Mouse (Mus musculus) cerebellum, postnatal 10 days (tissue): Measurements from ENCODE around the gene Pigc.
A peak's percentile ranks its signal among the peaks of the same experiment; 100 is the strongest.

ENCODE experiments used
- DNase-seq, 2 experiments: peaks; one replicate each; pipeline ENCODE4 v3.0.0; 2021; ENCODE audit warnings: mixed read lengths in 2 of 2

Pigc gene

DNA sequence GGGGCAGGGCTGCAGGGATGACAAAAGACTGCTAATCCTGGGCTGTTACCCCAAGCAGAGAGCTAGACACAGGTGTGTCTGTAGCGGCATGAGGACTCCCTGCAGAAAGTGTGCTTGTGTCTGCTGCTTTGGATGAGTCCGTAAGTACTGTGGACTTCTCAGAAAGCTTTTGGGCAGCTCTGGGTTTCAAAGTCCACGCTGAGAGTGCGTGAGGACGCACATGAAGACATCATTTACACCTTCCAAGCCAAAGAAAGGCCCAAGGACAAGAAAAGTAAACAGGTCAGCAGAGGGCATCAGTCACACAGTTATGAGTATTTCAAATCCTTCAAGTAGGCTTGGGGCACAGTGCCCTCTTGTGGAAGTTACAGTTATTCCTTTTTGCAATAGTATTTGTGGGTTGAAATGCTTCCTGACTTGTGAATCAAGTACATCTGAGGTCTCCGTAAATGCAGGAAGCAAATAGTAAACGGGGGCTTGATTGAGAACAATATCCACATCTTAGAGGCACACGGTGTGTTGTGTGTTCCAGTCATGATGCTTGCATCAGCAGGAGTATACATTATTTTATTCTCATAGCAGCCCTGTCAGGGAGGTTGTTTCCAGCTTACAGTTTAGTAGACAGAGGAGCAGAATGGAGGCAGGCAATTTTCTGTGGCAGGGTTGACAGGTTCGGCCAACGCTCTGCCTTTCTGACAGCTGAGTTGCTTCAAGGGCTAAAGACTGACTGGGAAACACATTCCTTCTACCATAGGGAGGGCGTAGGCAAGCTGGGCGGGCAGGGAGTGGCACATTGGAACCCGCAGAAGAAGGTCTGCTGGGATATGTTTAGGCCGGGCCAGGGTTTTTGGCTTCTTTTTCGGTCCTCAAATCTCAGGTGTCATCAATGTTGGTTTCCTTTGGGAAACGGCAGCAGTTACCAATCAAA is 7.5 kb downstream of the Pigc start:
- DNase-seq = peak; percentile 86 to 90

DNA sequence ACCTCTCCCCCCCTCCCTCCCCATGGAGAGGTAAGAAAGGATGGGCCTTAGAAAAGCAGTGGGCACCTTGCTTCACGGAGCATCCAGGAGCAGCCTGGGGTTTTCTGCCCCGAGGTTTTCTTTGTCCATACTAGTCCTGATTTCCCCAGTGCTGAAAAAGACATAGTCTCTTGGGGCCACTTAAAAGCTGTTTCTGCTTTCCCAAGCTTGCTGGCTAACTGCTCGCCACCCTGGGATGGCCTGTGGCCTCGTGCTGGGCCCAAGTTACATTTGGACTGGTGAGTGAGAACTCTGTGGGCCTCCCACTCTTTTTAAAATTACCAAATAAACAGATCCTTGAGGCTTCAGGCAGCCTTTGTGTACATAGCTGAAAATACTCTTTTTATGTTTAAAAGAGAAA is 8.3 kb downstream of the Pigc start:
- no peak for DNase-seq

DNA sequence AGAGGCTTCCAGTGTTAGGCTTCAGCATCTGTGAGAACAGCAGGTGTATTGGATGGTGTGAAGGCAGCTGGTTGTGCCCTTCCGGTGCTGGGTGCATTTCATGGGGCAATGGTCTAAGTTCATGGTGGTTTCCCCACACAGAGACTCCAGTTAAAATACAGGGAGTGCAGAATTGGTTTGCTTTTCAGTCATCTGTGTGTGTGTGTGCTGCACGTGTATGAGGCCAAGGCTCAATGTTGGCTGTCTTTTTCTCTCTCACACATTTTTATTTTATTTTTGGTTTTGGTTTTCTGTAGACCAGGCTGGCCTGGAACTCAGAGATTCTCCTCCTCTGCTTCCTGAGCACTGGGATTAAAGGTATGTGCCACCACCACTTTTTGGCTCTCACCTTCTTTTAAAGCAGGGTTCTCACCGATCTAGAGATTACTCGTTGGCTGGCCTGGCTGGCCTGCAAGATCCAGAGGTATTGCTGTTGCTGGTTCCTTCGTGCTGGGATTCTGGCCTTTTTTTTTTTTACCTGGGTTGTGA is 9.3 kb downstream of the Pigc start:
- no peak for DNase-seq

DNA sequence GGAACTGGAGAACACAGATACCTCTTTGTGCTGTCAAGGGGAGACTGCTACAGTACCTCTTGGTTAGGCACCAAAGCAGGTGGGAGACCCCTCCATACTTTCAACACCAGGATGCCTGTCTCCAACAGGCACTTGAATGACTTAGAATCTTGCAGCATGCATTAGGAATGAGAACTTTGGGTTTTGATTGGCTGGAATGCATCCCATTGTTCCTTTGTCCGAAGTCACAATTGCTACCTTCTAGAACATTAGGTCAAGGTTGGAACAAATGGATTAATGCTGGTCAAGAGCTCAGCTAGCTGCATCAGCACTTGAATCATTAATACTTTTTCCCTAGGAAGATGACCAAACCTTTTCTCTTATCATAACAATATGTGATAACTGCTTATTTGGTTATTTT is 10.6 kb downstream of the Pigc start, which contains the start of gene 4930558K02Rik:
4930558K02Rik (minus strand) TSS at position 101 of the 400 bp plus-strand sequence.
- DNase-seq = no peak

DNA sequence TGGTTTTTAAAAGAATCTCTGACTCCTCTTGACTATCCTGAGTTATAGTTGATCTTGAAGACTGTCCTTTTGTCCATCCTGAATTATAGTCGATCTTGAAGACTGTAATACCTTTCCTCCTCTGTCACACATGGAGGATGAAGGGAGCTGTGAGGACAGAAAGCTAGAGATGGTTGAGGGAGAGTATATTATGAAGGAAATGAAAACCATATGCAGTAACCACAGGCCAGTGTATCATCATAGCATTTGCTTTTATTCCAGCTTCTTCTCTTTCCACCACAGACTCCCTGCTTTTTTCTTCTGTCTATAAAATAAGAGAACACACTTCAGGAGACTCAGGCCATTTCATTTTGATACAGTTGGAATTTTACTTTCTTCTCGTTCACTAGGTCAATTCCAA is 11.1 kb downstream of the Pigc start:
- DNase-seq = no peak

DNA sequence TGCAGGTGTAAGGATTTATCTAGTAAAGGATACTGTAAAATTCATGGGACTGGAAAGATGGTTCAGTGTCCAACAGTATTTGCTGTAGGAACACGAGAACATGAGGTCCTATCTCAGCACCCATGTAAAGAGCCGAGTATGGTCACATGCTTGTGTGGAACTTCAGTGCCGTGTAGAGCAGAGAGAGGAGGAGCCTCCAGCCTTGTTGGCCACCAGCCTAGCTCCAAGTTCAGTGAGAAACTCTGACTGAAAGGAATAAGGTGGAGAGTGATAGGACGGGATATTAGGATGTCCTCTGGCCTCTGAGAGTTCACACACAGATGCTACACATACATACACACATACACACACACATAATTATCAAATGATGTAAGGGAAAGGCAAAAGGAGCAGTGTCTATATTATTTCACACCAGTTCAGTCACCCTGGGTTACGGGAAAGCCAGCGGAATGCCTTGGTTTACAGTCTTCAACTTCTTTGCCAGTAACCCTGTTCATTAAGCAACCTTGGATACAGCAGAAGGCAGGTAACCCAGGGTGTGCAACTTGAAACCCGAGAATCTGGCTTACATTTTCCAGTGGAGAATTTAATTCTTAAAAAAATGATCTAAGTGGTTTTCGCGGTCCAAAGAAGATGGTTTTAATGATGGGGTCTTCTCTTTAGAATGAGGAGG is 11.8 kb downstream of the Pigc start:
- DNase-seq = no peak

DNA sequence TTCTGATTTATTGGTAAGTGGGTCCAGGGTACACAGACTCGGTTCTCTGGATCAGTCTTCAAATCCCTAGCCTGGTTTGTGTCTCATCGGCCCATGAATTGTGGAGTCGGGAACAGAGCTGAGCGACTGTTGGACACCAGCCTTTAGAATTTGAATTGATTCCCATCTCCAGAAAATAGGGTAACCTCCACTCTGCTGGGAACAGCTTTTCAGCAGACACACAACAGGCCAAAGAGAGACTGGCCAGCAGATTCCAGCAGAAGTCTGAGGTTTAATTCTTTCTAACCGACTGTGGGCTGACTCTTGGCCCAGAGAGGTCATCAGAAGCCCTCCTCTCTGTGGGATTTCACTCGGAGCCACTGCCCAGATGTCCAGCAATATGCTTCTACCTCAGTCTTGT is 14.5 kb downstream of the Pigc start:
- DNase-seq = no peak

DNA sequence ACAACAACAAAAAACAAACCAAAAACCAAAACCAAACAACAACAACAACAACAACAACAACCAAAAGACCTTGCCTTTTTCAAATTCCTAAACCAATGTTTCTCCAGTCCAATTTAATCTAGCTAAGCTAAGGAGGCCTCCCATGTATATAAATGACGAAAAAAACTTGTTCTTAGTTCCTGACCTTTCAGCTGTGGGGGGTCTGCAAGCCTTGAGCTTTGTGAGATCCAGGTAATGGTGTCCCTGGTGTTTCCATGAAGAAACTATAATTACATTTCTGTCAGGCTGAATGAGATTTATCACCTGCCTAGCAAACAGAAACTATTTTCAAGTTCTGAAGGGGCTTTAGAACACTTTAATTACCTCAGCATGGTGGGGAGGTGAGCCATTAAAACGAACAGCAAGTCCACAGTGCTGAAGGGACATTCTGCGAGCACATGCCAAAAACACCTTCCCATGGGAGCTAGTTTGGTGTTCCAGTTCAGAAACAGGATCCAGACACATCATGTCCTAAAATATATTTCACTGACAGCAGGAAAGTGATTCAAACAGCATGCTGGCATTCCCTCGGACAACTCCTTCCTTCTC is 15.1 kb downstream of the Pigc start:
- peak in 1 of 2 experiments; percentile 29 for DNase-seq

DNA sequence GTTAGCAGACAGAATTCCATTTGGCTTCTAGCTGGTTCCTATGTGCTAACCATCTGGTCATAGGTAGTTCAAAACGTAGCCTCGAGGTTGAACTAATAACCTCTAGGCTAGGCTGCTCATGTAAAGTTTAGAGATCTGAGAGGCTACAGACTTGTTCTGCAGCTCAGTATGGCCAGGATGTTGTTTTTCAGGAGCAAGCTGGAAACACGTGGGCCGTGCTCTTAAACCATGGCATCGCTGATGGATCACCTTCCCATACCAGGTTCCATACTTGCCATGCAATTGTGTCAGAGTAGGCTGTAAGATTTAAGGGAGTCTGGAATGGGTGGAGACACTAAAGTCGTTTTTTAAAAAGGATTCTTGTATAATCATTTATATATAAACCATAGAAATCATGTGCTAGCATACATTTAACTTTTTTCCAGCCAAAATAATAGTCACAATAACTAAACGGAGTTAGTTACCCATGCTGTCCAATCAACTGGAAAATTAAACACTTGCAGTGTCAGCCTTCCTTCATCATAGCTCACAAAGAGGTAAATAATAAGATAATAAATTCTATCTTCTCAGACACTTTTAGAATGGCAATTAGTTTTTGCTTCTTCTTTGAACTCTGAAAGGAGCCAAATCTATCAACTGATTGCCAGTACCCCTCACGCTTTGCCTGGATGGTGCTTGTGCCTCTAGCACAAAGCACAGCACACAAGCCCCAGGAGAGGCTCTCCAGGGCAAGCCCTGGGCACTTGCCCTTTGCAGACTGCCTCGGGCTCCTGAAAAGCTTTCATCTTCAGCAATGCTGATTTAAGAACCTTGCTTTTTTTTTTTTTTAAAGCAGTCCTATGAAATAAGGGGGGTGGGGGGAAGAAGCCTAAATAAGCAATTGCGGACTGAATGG is 21.9 kb downstream of the Pigc start:
- no peak for DNase-seq

DNA sequence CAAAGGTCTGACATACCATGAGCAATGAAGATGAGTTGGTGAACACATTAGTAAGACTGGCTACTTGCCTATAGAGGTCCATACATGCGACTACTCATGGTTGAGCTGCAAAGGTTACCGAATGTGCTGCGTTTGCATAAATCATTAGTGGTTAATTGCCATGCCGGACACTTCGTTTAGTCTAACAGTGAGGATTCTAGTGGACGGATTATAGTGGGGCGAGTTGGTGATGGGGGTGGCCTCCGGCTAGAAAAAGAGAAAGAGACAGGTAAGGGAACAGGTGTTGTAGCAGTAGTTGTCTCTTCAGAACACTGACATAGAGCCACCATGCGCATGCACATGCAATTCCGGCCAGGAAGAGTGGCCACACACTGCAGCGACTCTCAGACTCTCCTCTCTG is 22.9 kb downstream of the Pigc start:
- DNase-seq = no peak

DNA sequence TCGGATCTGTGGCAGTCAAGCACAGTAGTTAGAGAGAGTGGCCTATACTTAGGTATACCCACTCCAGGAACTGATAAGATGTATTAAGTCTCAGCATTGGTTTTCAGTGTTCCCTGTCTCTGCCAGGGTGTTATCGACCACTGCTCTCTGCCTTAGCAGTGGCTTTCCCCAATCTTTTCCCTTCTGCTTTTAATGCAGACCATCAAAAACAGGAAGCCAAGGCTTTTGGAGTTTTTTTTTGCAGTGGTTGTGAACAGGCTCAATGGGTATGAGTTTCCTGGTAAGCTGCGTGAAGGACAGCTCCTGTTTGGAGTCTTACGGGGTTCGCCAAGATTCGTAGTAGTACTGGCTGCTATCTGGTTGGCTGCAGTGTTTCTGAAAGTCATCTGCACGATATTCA is 23.4 kb downstream of the Pigc start:
- DNase-seq = no peak

DNA sequence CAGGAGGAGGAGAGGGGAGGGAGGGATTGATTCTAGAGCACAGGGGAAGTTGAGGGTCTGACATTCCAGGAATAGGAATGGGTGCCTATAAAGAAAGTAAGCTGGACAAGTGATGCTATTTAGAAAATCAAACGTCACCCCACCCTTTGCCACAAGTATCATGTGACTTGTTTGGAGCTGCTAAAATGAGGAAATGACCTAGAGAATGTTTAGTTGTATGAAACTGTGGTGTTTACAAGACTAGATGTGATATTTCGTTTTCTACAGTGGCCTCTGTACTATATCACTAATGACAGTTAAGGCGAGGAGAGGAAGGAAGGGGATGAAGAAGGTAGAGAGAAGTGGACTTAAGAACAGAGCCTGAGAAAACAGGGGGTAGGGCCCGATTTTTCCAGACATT is 29.8 kb downstream of the Pigc start:
- DNase-seq = no peak

DNA sequence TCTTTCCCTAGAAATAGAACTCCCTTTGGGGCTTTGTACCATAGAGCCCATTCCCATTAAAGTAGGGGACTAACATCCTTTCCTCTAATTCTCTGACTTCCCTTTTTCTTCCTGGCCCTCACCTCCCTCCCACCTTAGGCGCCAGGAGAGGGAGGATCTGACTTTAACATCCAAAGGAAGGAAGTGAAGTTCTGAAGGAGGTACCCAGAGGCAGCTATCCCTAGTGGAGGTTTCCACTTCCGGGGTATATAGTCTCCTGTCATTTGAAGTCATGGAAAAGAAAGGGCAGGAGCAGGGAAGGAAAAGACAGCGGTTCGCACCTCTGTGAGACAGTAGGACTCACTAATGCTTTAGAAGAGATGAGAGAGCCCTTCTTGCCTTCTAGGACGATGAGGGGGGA is 30.4 kb downstream of the Pigc start:
- no peak for DNase-seq

DNA sequence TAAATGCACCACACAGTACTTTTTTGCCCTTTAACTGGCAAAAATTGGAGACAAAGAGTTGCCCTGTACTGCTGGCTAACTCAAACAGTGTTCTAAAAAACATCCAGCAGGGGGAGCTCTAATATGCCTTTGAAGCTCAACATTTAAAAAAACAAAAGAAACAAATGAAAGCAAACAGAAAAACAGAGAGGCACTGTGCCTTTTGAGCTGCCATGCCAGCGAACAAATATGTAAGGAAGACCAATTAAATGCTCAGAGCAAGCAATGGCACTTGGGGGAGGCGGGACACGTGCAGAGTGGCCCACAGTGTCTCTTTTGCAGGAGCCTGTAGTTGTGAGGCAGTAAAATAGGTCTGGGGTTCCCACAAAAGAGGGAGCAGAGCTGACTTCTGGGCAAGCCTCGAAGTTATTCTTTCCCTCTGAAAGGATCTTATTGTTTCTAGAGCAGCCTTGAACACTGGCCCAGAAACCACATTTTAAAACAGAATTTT is 30.9 kb downstream of the Pigc start:
- peak; percentile 66 to 88 for DNase-seq

DNA sequence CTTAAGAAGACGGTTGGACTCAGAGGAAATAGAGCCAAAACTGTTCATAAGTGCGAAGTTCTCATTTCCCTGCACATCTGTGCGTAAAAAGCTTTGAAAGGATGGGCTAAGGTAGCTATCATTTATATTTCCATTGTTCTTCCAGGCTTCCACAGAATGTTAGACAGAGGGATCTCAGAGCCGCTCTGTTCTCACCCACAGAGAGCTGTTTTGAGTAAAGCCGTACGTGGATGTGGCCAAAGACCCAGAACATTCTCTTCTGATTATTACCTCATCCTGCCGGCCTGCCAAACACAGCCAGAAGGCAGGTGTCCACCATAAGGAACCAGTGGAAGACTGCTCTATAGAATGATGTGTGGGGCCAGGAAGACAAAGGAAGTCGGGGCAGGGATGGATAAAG is 32.3 kb downstream of the Pigc start:
- peak; percentile 15 to 18 for DNase-seq

DNA sequence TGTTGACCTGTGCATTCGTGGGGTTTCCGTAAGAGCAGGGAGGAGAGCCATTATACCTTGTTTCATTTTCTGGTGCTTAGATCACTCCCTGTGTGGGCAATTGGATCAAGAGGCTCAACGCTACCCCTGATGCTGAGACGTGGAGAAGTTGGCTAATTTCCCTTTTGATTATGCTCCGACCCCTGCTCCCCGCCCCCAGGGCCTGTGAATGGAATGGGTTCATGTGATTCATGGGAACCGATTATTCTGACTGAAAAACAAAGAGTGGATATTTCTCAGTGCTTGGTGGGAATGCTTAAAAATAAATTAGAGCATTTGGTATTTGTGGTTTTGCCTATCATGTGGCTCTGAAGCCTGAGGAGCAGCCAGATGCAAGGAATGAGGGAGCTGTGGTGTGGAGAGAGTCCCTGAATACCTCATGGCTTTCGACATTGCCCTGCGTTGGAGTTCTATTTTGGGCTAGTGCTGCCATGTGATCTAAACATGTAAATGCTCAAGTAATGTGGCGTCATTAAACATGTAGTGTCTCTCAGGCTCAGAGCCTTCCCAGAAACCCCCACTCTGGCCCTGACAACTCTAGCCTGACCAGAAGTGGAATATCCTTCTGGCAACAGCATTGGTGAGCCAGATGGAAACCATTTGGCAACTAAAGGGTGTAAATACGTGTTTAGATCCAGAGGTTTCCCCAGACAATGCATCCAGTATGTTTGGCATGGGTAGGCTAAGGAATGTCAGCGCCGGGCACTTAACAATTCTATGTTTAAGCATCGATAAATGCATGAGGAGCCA is 34.9 kb downstream of the Pigc start:
- DNase-seq = no peak

DNA sequence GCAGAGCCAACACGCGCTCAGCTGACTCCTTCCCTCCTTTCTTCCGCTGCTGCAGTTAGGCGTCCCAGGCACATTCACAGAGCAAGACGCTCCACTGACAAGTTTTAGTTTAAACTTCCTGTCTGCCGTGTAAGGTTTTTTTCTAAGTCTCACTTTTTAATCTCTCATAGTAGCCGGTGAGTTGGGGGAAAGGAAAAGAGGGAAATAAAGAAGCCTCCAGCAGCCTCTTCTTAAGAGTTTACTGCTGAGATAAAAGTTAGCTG is 35.5 kb downstream of the Pigc start:
- DNase-seq = no peak

DNA sequence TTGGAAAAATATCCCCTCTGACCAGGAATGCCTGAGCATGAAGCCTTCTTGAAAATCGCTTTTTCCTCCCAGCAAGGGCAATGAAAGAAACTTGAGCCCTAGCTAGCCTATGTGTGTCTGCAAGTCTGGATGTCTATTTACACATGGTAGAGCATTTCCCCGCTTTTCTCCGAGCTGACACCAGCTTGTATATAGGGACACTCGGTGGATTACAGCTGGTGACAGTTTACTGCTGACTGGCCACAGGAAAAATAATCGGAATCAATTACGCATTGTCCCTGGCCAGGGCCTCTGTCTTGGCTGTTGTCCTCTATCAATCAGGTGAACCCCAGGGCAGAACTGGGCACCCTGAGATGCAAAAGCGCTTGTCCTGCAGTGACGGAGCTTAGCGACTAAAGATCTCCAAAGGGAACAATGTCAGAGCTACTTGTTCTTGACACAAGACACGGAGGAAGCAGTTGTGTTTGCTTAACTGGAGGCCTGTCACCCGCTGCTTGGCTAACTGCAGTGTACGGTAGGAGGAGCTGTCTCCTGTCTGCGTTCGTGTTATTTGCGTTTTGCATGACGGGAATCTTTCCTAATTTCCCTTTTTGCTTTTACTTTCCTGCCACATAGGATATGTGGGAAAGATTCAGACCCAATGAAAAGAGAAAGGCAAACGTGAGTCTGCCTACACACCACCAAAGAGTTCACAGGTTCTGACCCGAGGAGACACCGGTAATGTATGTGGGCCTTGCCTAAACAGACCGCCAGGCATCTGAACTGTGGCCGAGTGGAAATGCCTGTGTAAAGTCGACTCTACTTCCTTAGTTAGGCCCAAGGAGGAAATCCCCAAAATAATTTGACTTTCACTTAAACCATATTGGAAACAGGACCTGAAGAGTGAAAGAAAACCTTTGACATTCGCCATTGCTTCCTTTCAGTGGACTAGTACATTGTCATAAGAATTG is 36.1 kb downstream of the Pigc start:
- peak; percentile 27 to 28 for DNase-seq

DNA sequence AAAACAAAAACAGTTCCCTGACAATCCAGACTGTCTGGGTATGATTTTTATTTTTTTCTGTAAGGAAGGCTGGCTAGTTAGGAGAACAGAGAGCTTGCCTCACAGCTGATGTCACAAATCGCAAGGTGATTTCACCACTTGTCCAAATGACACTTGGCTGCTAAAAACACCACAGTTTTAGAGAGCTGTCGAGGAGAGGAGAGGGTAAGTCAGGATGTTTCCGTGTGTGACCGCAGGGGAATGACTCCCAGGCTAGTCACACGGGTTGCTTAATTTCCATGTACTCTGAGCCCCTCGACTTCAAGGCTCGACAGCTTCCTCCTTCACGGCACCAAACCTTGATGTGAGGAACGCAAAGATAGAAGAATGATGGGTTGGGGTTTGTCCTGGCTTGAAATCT is 37.1 kb downstream of the Pigc start:
- DNase-seq = no peak

DNA sequence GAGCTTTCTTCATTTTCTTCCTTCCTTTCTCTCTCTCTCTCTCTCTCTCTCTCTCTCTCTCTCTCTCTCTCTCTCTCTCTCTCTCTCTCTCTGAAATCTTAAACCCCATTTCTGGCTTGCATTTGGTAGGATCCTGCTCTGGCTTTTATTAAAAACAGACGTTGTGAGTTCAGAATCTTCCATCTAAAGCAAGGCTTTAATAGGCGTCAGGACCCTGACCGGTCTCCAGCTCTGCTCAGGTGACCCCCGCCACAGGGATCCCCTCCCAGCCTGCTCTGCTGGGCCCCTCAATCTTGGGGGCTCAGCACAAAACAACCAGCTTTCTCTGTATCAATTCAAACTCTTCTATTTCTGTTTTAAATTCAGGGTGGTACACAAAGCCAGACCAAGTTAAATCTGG is 39.2 kb downstream of the Pigc start:
- DNase-seq = no peak

DNA sequence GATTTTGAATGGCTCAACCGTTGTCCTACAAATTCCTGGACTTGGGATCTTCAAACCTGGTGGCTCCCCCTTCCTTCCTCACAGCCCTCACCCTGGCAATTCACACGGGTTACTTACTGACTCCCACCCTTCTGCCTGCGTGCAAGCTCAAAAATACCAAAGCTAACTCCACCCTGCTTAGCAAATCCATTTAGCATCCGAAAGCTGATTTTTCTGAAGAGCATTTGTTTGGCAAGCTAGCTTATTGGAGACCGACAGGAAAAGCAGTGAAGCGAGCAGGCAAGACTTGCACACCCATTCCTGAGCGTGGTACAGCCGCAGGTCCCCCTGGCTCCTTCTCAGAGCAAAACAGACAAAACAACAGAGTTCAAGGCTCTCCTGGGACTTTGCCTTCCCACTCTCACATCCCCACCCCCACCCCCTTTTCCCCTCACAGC is 39.7 kb downstream of the Pigc start:
- no peak for DNase-seq
